Mouse (Mus musculus): ENCODE measurements at regions not wholly inside any gene's neighbourhood (a gene's known extent, or its start where the extent isn't known, plus 50 kb on each side); places are given as distances from the start of the nearest gene placed in this dataset.
"Not testable (repeated sequence)": the region's sequence is repeated elsewhere in the genome, so short reads cannot be mapped to it uniquely, and the experiment has no call there.

- Histone ChIP-seq H3K4me2 (replicated peaks) (no peak overlapping the region), H3K27ac (replicated peaks) (no peak overlapping the region), H3K9ac (replicated peaks) (no peak overlapping the region), H3K27me3 (no peaks in the 10 kb centered on the region), H3K4me3 (no peak overlapping the region), H3K4me1 (no peaks in the 10 kb centered on the region), H3K9me3 (no peaks in the 10 kb centered on the region), H3K36me3 (no peaks in the 10 kb centered on the region)
- 91% methylated on average over 2 of the region's 2 CpGs for WGBS
- no peak for ATAC-seq (ENCODE audit: low FRiP score, low read depth)
Measured at GRCm38 (mm10) chr1:98665584-98665983, 244.7 kb downstream of the Slco6d1 start.

- not testable (repeated sequence) for H3K4me2 ChIP-seq (replicated peaks); ATAC-seq (ENCODE audit: low FRiP score, low read depth); H3K4me1 ChIP-seq; H3K9ac ChIP-seq (replicated peaks); H3K9me3 ChIP-seq; H3K27ac ChIP-seq (replicated peaks); H3K4me3 ChIP-seq; H3K27me3 ChIP-seq; H3K36me3 ChIP-seq
- 83% methylated on average over 2 of the region's 2 CpGs for WGBS
Measured at GRCm38 (mm10) chr1:98667426-98667825, 246.5 kb downstream of the Slco6d1 start.

- Histone ChIP-seq H3K9me3 (no peaks in the 10 kb centered on the region), H3K4me3 (no peak overlapping the region), H3K4me1 (no peaks in the 10 kb centered on the region), H3K27me3 (no peaks in the 10 kb centered on the region), H3K9ac (replicated peaks) (no peak overlapping the region), H3K4me2 (replicated peaks) (no peak overlapping the region), H3K36me3 (no peaks in the 10 kb centered on the region), H3K27ac (replicated peaks) (no peak overlapping the region)
- 83% methylated on average over 1 of the region's 1 CpGs for WGBS
- ATAC-seq (ENCODE audit: low FRiP score, low read depth), result no peak
Measured at GRCm38 (mm10) chr1:98667887-98668286, 247.0 kb downstream of the Slco6d1 start.

GRCm38 (mm10) chr1:98668595-98668994 is 247.7 kb downstream of the Slco6d1 start:
- Histone ChIP-seq H3K27me3 (no peaks in the 10 kb centered on the region), H3K27ac (replicated peaks) (no peak overlapping the region), H3K4me2 (replicated peaks) (no peak overlapping the region), H3K4me1 (no peaks in the 10 kb centered on the region), H3K4me3 (no peak overlapping the region), H3K9ac (replicated peaks) (no peak overlapping the region), H3K9me3 (no peaks in the 10 kb centered on the region), H3K36me3 (no peaks in the 10 kb centered on the region)
- ATAC-seq (ENCODE audit: low FRiP score, low read depth), result no peak
- 30% methylated on average over 2 of the region's 2 CpGs for WGBS

- 84% methylated on average over 3 of the region's 3 CpGs for WGBS
- no peak for ATAC-seq (ENCODE audit: low FRiP score, low read depth)
- Histone ChIP-seq H3K4me2 (replicated peaks) (no peak overlapping the region), H3K27me3 (no peaks in the 10 kb centered on the region), H3K4me3 (no peak overlapping the region), H3K4me1 (no peaks in the 10 kb centered on the region), H3K27ac (replicated peaks) (no peak overlapping the region), H3K9me3 (no peaks in the 10 kb centered on the region), H3K9ac (replicated peaks) (no peak overlapping the region), H3K36me3 (no peaks in the 10 kb centered on the region)
Measured at GRCm38 (mm10) chr1:98678686-98679085, 257.8 kb downstream of the Slco6d1 start.

- Histone ChIP-seq H3K27ac (replicated peaks) (no peak overlapping the region), H3K27me3 (no peaks in the 10 kb centered on the region), H3K9me3 (no peaks in the 10 kb centered on the region), H3K4me1 (no peaks in the 10 kb centered on the region), H3K4me3 (no peak overlapping the region), H3K4me2 (replicated peaks) (no peak overlapping the region), H3K36me3 (no peaks in the 10 kb centered on the region), H3K9ac (replicated peaks) (no peak overlapping the region)
- WGBS, result 85% methylated on average over 2 of the region's 2 CpGs
- no peak for ATAC-seq (ENCODE audit: low FRiP score, low read depth)
Measured at GRCm38 (mm10) chr1:98713809-98714208, 292.9 kb downstream of the Slco6d1 start.

- Histone ChIP-seq H3K9ac (replicated peaks) (no peak overlapping the region), H3K27me3 (no peaks in the 10 kb centered on the region), H3K4me3 (no peak overlapping the region), H3K9me3 (no peaks in the 10 kb centered on the region), H3K36me3 (no peaks in the 10 kb centered on the region), H3K4me1 (no peaks in the 10 kb centered on the region), H3K4me2 (replicated peaks) (no peak overlapping the region), H3K27ac (replicated peaks) (no peak overlapping the region)
- 78% methylated on average over 1 of the region's 1 CpGs for WGBS
- no peak for ATAC-seq (ENCODE audit: low FRiP score, low read depth)
Measured at GRCm38 (mm10) chr1:98714307-98714706, 293.4 kb downstream of the Slco6d1 start.

- no peak for ATAC-seq (ENCODE audit: low FRiP score, low read depth)
- H3K9ac ChIP-seq (replicated peaks), result no peak overlapping the region
- H3K4me1 ChIP-seq, result no peaks in the 10 kb centered on the region
- WGBS, result 88% methylated on average over 1 of the region's 1 CpGs
- H3K4me2 ChIP-seq (replicated peaks), result no peak overlapping the region
- H3K36me3 ChIP-seq, result no peaks in the 10 kb centered on the region
- no peaks in the 10 kb centered on the region for H3K27me3 ChIP-seq
- H3K9me3 ChIP-seq, result no peaks in the 10 kb centered on the region
- H3K4me3 ChIP-seq, result no peak overlapping the region
- H3K27ac ChIP-seq (replicated peaks), result no peak overlapping the region
Measured at GRCm38 (mm10) chr1:98720595-98720994, 299.7 kb downstream of the Slco6d1 start.

GRCm38 (mm10) chr1:98727354-98728015 is 306.6 kb downstream of the Slco6d1 start:
- Histone ChIP-seq H3K4me1 (no peaks in the 10 kb centered on the region), H3K27ac (replicated peaks) (no peak overlapping the region), H3K4me3 (no peak overlapping the region), H3K36me3 (no peaks in the 10 kb centered on the region), H3K9ac (replicated peaks) (no peak overlapping the region), H3K27me3 (no peaks in the 10 kb centered on the region), H3K9me3 (no peaks in the 10 kb centered on the region), H3K4me2 (replicated peaks) (no peak overlapping the region)
- 90% methylated on average over 3 of the region's 3 CpGs for WGBS
- ATAC-seq (ENCODE audit: low FRiP score, low read depth), result no peak

- Histone ChIP-seq H3K9me3 (no peaks in the 10 kb centered on the region), H3K27ac (replicated peaks) (no peak overlapping the region), H3K27me3 (no peaks in the 10 kb centered on the region), H3K4me2 (replicated peaks) (no peak overlapping the region), H3K36me3 (no peaks in the 10 kb centered on the region), H3K9ac (replicated peaks) (no peak overlapping the region), H3K4me1 (no peaks in the 10 kb centered on the region), H3K4me3 (no peak overlapping the region)
- WGBS, result 3% methylated on average over 2 of the region's 2 CpGs
- ATAC-seq (ENCODE audit: low FRiP score, low read depth), result peak; percentile 84
Measured at GRCm38 (mm10) chr1:98748886-98749285, 328.0 kb downstream of the Slco6d1 start.

GRCm38 (mm10) chr1:98788528-98788927 is 367.6 kb downstream of the Slco6d1 start:
- Histone ChIP-seq H3K4me3 (no peak overlapping the region), H3K27ac (replicated peaks) (no peak overlapping the region), H3K36me3 (no peaks in the 10 kb centered on the region), H3K4me1 (no peaks in the 10 kb centered on the region), H3K9ac (replicated peaks) (no peak overlapping the region), H3K4me2 (replicated peaks) (no peak overlapping the region), H3K9me3 (no peaks in the 10 kb centered on the region), H3K27me3 (no peaks in the 10 kb centered on the region)
- no peak for ATAC-seq (ENCODE audit: low FRiP score, low read depth)
- WGBS, result 89% methylated on average over 2 of the region's 2 CpGs

GRCm38 (mm10) chr1:98793320-98793719 is 372.4 kb downstream of the Slco6d1 start:
- 96% methylated on average over 3 of the region's 3 CpGs for WGBS
- H3K27ac ChIP-seq (replicated peaks), result no peak overlapping the region
- no peaks in the 10 kb centered on the region for H3K36me3 ChIP-seq
- ATAC-seq (ENCODE audit: low FRiP score, low read depth), result no peak
- H3K4me1 ChIP-seq, result no peaks in the 10 kb centered on the region
- H3K4me2 ChIP-seq (replicated peaks), result no peak overlapping the region
- H3K4me3 ChIP-seq, result no peak overlapping the region
- no peaks in the 10 kb centered on the region for H3K9me3 ChIP-seq
- H3K27me3 ChIP-seq, result no peaks in the 10 kb centered on the region
- no peak overlapping the region for H3K9ac ChIP-seq (replicated peaks)

GRCm38 (mm10) chr1:98812543-98812942 is 391.6 kb downstream of the Slco6d1 start:
- H3K27ac ChIP-seq (replicated peaks), result no peak overlapping the region
- H3K36me3 ChIP-seq, result no peaks in the 10 kb centered on the region
- H3K9ac ChIP-seq (replicated peaks), result no peak overlapping the region
- no peaks in the 10 kb centered on the region for H3K4me1 ChIP-seq
- no peaks in the 10 kb centered on the region for H3K27me3 ChIP-seq
- ATAC-seq (ENCODE audit: low FRiP score, low read depth), result no peak
- H3K4me3 ChIP-seq, result no peak overlapping the region
- no peaks in the 10 kb centered on the region for H3K9me3 ChIP-seq
- H3K4me2 ChIP-seq (replicated peaks), result no peak overlapping the region

Data from midbrain, embryonic 12.5 days (tissue).